26 mouse cellular contexts compared by ENCODE assay signal in genomic region chr2:124662257-124662656, GRCm38 (mm10).
A peak's percentile ranks its signal among the peaks of the same experiment; 100 is the strongest.
DNase-seq lines count a peak whose midpoint lies in the region; ATAC-seq and TF ChIP-seq lines count a peak whose summit lies in the region.
"Had no signal": no experiment of that assay in that cellular context is flagged by ENCODE, and none has a peak within 500 bp of the region (broad histone marks: within the 10 kb centered on the region; RNA-seq: fewer than 3 reads in every experiment).

No protein-coding gene starts in this region.

- no peaks in the 10 kb centered on the region for H3K4me1 ChIP-seq in kidney, embryonic 14.5 days (ENCODE audit: control insufficient read depth, insufficient read depth, low read length)
- peaks cover 11% of the 10 kb centered on the region for H3K4me1 ChIP-seq in heart, embryonic 12.5 days (replicated peaks)
- no peaks in the 10 kb centered on the region for H3K4me1 ChIP-seq in heart, postnatal 0 days (ENCODE audit: control insufficient read depth, insufficient read depth)
- H3K4me1 ChIP-seq in neural tube, embryonic 15.5 days: no peaks in the 10 kb centered on the region
- H3K4me1 ChIP-seq: liver, embryonic 12.5 days; midbrain, embryonic 13.5 days had no signal

- H3K4me2 ChIP-seq in kidney, embryonic 14.5 days (replicated peaks; ENCODE audit: low read depth, low read length): no peak overlapping the region
- H3K4me2 ChIP-seq in heart, embryonic 12.5 days: no peak overlapping the region
- H3K4me2 ChIP-seq in heart, postnatal 0 days (ENCODE audit: low read depth, low read length): no peak overlapping the region
- no peak overlapping the region for H3K4me2 ChIP-seq in neural tube, embryonic 15.5 days
- H3K4me2 ChIP-seq: forebrain, embryonic 15.5 days; limb, embryonic 13.5 days; liver, embryonic 12.5 days; midbrain, embryonic 13.5 days had no signal

- H3K27ac ChIP-seq in kidney, embryonic 14.5 days (ENCODE audit: low read depth, low read length): no peak overlapping the region
- 0 out of 2 replicates have a peak overlapping the region, but pooled peaks have one; percentile 14 for H3K27ac ChIP-seq in heart, embryonic 12.5 days (ENCODE audit: poor library complexity, severe bottlenecking)
- H3K27ac ChIP-seq in heart, postnatal 0 days (ENCODE audit: low read depth): no peak overlapping the region
- no peak overlapping the region for H3K27ac ChIP-seq in neural tube, embryonic 15.5 days (replicated peaks)
- H3K27ac ChIP-seq: embryonic facial prominence, embryonic 10.5 days; forebrain, embryonic 15.5 days; limb, embryonic 13.5 days; liver, embryonic 12.5 days; midbrain, embryonic 13.5 days had no signal

- H3K36me3 ChIP-seq in kidney, embryonic 14.5 days (ENCODE audit: control insufficient read depth, insufficient read depth, low read length): peaks cover 34% of the 10 kb centered on the region
- H3K36me3 ChIP-seq in heart, embryonic 12.5 days: peaks cover 81% of the 10 kb centered on the region
- H3K36me3 ChIP-seq in heart, postnatal 0 days (replicated peaks; ENCODE audit: control insufficient read depth, insufficient read depth, low read length): peaks cover 78% of the 10 kb centered on the region
- peaks cover 81% of the 10 kb centered on the region for H3K36me3 ChIP-seq in neural tube, embryonic 15.5 days
- H3K36me3 ChIP-seq: G1E had no signal

- peak; percentile 56; the same call in 1 of the 2 replicates for ATAC-seq in kidney, embryonic 14.5 days (ENCODE audit: low FRiP score, low TSS enrichment)
- ATAC-seq in heart, embryonic 12.5 days (ENCODE audit: insufficient number of reproducible peaks, low FRiP score): no peak
- peak; percentile 69 for ATAC-seq in heart, postnatal 0 days (ENCODE audit: insufficient read depth, low read depth)
- ATAC-seq in neural tube, embryonic 15.5 days (ENCODE audit: low FRiP score): no peak
- ATAC-seq: forebrain, embryonic 15.5 days; hindbrain, embryonic 16.5 days; intestine, postnatal 0 days; liver, embryonic 12.5 days; midbrain, embryonic 13.5 days; Patski had no signal

- intact Hi-C loops in heart, postnatal 14 days (cut with DNase I): no loop called here

- no peaks in the 10 kb centered on the region for H3K27me3 ChIP-seq in kidney, embryonic 14.5 days (ENCODE audit: control insufficient read depth, insufficient read depth, low read length)
- H3K27me3 ChIP-seq in heart, embryonic 12.5 days (replicated peaks): no peaks in the 10 kb centered on the region
- no peaks in the 10 kb centered on the region for H3K27me3 ChIP-seq in heart, postnatal 0 days (ENCODE audit: control insufficient read depth, insufficient read depth, low read length)
- H3K27me3 ChIP-seq in neural tube, embryonic 15.5 days (replicated peaks): no peaks in the 10 kb centered on the region
- H3K27me3 ChIP-seq: CH12.LX; forebrain, embryonic 15.5 days; limb, embryonic 13.5 days; liver, embryonic 12.5 days; midbrain, embryonic 13.5 days; Patski had no signal

- no peak overlapping the region for H3K4me3 ChIP-seq in kidney, embryonic 14.5 days (ENCODE audit: low read length)
- no peak overlapping the region for H3K4me3 ChIP-seq in heart, embryonic 12.5 days
- no peak overlapping the region for H3K4me3 ChIP-seq in heart, postnatal 0 days (ENCODE audit: low read depth, low read length)
- H3K4me3 ChIP-seq in neural tube, embryonic 15.5 days (replicated peaks): no peak overlapping the region
- H3K4me3 ChIP-seq: embryonic facial prominence, embryonic 10.5 days; forebrain, embryonic 15.5 days; limb, embryonic 13.5 days; liver, embryonic 12.5 days; midbrain, embryonic 13.5 days had no signal

- no peaks in the 10 kb centered on the region for H3K9me3 ChIP-seq in kidney, embryonic 14.5 days (ENCODE audit: control insufficient read depth, low read length)
- H3K9me3 ChIP-seq in heart, embryonic 12.5 days (replicated peaks): no peaks in the 10 kb centered on the region
- H3K9me3 ChIP-seq in heart, postnatal 0 days (replicated peaks; ENCODE audit: control insufficient read depth, low read length): no peaks in the 10 kb centered on the region
- H3K9me3 ChIP-seq in neural tube, embryonic 15.5 days (replicated peaks): no peaks in the 10 kb centered on the region
- H3K9me3 ChIP-seq: embryonic facial prominence, embryonic 10.5 days; forebrain, embryonic 15.5 days; limb, embryonic 13.5 days; liver, embryonic 12.5 days; midbrain, embryonic 13.5 days had no signal

- no peak for TF ChIP-seq EP300 in heart, postnatal 0 days (IDR thresholded peaks at IDR 0.05; ENCODE audit: low read depth)

- 24% methylated on average over 5 of the region's 5 CpGs for WGBS in kidney, embryonic 14.5 days
- WGBS in heart, embryonic 12.5 days: 23% methylated on average over 5 of the region's 5 CpGs
- 26% methylated on average over 5 of the region's 5 CpGs for WGBS in heart, postnatal 0 days
- 68% methylated on average over 5 of the region's 5 CpGs for WGBS in neural tube, embryonic 15.5 days

- no peak for TF ChIP-seq CTCF in heart, postnatal 0 days (IDR thresholded peaks at IDR 0.05; ENCODE audit: low read depth)

- no peak overlapping the region for H3K9ac ChIP-seq in kidney, embryonic 14.5 days (ENCODE audit: low read depth, low read length)
- H3K9ac ChIP-seq in heart, embryonic 12.5 days: no peak overlapping the region
- H3K9ac ChIP-seq in heart, postnatal 0 days (replicated peaks; ENCODE audit: low read depth, low read length): no peak overlapping the region
- no peak overlapping the region for H3K9ac ChIP-seq in neural tube, embryonic 15.5 days (replicated peaks)
- H3K9ac ChIP-seq: forebrain, embryonic 15.5 days; limb, embryonic 13.5 days; liver, embryonic 12.5 days; midbrain, embryonic 13.5 days had no signal

- peak; percentile 94 for DNase-seq in heart, adult 11 months
- DNase-seq in heart, postnatal 14 days: no peak
- DNase-seq in kidney, adult 9 months: no peak
- DNase-seq in heart, postnatal 0 days (ENCODE audit: low spot score): no peak
- no peak for DNase-seq in lung, postnatal 4 days
- DNase-seq: adrenal gland, adult 2 months; B cell, adult 2 months; cerebellum, adult 11-12 months; cerebellum, postnatal 10 days; kidney, postnatal 4 days; lung, postnatal 10 days; right cerebral cortex, postnatal 14 days; spleen, adult 18-20 months had no signal

Comparison
In these comparisons a context has a peak if more than half of its experiments do, and no peak if none do; other contexts are left out.
1. ATAC-seq: peak in kidney, embryonic 14.5 days (single experiment) and heart, postnatal 0 days (single experiment); none in heart, embryonic 12.5 days (single experiment) and neural tube, embryonic 15.5 days (single experiment).